Mouse (Mus musculus): ENCODE measurements around the gene Miga1. TPM values are rescaled to one million over a fixed set of nuclear protein-coding genes. Genes with fewer than 3 reads are reported as not detected.

Gene Miga1
- total RNA-seq, 2 experiments from 2014 or later, result 13.3 to 15.6 TPM

GRCm38 (mm10) chr3:152291895-152292294 lies 48.3 kb downstream of the Miga1 start:
- intact Hi-C loops (cut with DNase I), result no loop called here
- DNase-seq, result no peak

GRCm38 (mm10) chr3:152290175-152290798 lies 49.9 kb downstream of the Miga1 start:
- intact Hi-C loops (cut with DNase I), result no loop called here
- DNase-seq, result no peak

- intact Hi-C loops (cut with DNase I), result no loop called here
- peak; percentile 73 to 81 for DNase-seq
Measured at GRCm38 (mm10) chr3:152288740-152289139, 51.5 kb downstream of the Miga1 start.

DNA sequence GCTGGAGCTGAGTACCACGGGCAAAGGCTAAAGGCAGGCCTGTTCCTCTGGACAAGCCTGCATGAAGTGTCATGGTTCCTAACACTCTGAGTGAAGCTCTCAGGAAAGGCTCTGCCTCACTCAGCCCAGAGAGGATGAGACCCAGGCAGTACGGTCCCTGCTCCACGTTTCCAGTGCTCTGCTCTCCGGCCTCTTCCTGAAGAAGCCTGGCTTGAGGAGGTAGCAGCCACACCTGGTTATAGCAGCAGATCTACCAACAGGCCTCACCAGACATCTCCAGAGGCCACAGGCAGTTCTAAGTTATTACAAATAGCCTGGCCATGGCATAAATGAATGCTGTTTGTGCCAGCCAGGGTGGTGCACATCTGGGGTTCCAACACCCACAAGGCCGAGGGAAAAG lies 51.9 kb downstream of the Miga1 start:
- no peak for DNase-seq
- intact Hi-C loops (cut with DNase I), result no loop called here

DNA sequence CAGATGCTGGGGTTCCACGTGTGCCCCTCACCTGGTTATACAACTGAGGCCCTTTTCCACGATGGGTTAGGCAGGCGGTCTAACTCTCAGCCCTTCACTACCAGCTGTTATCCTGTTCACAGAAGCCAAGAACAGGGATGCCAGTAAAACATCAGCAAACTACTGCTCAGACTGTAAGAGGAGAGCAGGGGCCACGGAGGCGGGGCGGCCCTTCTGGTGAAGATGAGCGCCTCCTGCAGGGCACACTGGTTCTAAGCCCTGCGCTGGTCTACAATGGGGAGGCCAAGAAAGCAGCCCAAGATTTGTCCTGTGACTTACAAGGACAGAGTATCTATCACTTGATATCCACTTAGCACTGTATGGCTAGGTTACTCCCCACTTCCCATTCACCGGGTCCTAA lies 52.4 kb downstream of the Miga1 start:
- intact Hi-C loops (cut with DNase I), result no loop called here
- DNase-seq, result no peak

- no peak for DNase-seq
- intact Hi-C loops (cut with DNase I), result no loop called here
Measured at GRCm38 (mm10) chr3:152284759-152285158, 55.4 kb downstream of the Miga1 start.

GRCm38 (mm10) chr3:152284306-152284705 lies 55.9 kb downstream of the Miga1 start:
- DNase-seq, result no peak
- intact Hi-C loops (cut with DNase I), result no loop called here

DNA sequence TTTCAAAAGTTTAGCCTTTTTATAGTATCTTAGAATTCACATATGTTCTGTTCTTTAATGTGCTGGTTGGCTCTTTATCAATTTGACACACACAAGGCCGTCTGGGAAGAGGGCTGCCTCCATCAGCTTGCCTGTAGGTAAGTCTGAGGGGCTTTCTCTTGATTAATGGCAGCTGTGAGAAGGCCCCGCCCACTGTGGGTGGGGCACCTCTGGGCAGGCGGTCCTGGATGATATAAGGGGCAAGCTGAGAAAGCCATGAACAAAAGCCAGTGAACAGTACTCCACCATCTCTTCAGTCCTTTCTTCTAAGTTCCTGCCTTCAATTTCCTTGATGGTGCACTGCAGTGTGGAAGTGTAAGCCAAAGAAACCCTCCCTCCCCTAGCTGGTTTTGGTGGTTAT lies 58.1 kb downstream of the Miga1 start:
- no peak for DNase-seq
- intact Hi-C loops (cut with DNase I), result no loop called here

DNA sequence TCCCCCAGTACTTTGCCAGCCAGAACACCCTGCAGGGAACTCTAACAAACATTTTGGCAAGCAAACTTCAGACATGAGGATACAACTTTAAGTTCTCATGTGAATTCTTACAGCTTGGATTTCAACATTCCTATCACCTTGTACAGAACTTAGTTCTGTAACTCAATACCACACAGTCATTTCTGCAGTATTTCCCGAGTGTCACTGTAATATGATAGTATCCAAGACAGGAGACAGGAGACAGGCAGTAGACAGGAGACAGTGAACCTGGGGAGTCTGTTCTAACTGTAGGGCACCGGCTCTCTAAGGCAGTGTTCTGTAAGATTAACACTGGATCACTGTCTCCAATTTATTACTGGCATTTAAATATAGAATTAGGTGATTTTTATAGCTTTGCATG lies 61.8 kb downstream of the Miga1 start:
- intact Hi-C loops (cut with DNase I), result no loop called here
- DNase-seq, result no peak

DNA sequence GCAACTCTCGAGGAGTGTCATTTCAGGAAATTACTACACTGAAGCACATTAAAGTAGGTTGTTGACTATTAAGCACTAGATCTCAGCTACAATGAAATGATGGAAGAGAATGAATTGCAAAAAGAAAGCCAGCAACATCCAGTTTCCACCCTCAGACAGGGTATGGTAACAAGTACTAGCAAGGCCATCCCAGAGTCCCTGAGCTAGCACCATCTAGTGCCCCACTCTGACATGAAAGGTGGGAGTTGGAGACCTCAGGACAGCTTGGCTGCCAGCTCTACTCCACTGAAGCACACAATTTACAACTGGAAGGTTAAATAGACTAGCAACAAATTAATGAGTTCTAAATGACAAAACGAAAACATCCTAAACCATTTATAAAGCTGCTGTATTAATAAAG lies 62.3 kb downstream of the Miga1 start:
- intact Hi-C loops (cut with DNase I), result no loop called here
- DNase-seq, result no peak

DNA sequence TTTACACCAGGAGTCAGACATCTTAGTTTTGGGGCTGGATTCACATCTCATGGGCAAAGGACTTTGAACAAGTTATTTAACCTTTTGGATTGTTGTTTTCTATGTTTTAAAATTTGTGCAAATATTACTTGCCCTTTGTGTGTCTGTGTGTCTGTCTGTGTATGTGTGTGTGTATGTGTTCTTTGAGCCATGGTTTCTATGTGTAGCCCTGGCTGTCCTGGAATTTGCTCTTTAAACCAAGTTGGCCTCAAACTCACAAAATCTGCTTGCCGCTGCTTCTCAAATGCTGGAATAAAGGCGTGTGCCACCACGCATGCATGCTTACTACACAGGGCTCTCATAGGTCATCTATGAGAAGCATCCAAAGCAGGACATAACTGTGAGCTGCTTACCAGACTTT lies 63.3 kb downstream of the Miga1 start:
- intact Hi-C loops (cut with DNase I), result no loop called here
- no peak for DNase-seq

DNA sequence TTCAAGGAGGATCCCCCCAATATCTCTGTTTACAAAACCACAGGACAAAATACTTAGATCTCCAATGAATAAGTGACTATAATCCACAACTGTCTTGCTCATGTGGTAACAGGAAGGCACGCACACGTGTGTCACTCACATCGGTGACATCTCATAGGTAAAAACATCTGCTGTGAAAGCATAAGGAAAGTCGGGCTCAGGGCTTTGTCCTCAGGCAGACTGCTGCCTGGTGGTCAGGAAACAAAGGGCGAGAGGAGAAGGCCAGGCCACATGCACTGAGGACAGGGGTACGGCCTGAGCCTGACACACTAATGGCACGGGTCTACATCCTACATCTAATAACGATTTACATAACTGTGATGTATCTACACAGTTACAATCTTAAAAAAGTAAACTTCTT lies 65.2 kb downstream of the Miga1 start:
- intact Hi-C loops (cut with DNase I), result no loop called here
- no peak for DNase-seq

- DNase-seq, result no peak
- intact Hi-C loops (cut with DNase I), result no loop called here
Measured at GRCm38 (mm10) chr3:152272974-152273685, 67.1 kb downstream of the Miga1 start.

- intact Hi-C loops (cut with DNase I), result no loop called here
- no peak for DNase-seq
Measured at GRCm38 (mm10) chr3:152271876-152272275, 68.3 kb downstream of the Miga1 start.

DNA sequence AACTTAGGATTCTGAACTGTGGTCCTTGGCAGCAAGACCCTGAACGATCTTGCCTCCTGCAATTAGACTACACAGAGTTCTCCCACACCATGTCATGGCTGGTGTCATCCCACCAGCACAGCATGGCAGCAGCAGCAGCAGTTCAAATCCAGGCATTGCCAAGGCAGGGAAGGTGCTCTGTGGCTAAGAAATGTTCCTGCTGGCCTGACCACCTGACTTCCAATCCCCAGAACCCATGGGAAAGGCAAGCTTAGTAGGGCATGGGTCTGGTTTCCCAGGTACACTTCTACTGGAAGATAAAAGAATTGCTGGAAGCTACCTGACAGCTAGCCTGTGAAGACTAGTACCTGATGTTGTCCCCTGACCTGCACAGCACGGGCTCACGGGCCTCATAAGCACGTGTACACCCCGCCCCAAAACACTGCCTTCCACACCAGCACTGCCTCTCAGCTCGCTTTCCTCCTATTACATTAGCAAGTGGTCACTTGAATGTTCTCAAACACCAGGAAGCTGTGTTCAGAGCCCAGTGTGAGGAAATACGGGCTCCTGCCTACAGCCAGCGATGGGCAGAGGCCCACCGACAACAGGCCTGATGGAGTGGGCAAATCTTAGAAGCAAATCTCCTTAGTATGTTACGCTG lies 69.0 kb downstream of the Miga1 start:
- DNase-seq, result no peak
- intact Hi-C loops (cut with DNase I), result no loop called here

- no peak for DNase-seq
- intact Hi-C loops (cut with DNase I), result no loop called here
Measured at GRCm38 (mm10) chr3:152268099-152268498, 72.1 kb downstream of the Miga1 start.

GRCm38 (mm10) chr3:152266036-152266421 lies 74.2 kb downstream of the Miga1 start, which contains the start of gene Nexn:
Gene Nexn, minus strand, starts transcription at chr3:152266350.
- no peak for DNase-seq
- intact Hi-C loops (cut with DNase I), result no loop called here

GRCm38 (mm10) chr3:152265351-152266035 lies 74.7 kb downstream of the Miga1 start:
- peak; percentile 92 to 93 for DNase-seq
- intact Hi-C loops (cut with DNase I), result no loop called here

DNA sequence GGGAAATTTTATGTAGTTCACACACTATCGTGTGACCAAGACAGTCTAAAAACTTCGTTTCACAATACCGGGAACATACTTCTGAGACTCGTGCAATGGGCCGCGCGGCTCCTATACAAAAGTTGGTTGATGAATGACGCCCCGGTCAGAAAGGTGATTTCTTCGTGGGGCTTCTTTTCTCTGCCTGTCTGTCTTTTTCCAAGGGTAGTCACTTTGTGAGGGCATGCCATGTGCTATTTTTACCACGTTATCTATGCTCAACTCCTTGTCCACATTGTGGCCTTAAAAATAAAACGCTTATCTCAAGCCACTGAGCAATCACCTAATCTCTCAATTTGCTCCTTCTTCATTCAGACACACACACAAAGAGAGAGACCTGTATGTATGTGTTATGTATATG lies 75.4 kb downstream of the Miga1 start:
- intact Hi-C loops (cut with DNase I), result loop anchor here (5.0 kb wide), 1 partner anchor 487 kb away; no protein-coding TSS in a partner anchor
- peak; percentile 45 to 58 for DNase-seq

GRCm38 (mm10) chr3:152264374-152264773 lies 75.8 kb downstream of the Miga1 start:
- peak in 1 of 2 experiments; percentile 33 for DNase-seq

DNA sequence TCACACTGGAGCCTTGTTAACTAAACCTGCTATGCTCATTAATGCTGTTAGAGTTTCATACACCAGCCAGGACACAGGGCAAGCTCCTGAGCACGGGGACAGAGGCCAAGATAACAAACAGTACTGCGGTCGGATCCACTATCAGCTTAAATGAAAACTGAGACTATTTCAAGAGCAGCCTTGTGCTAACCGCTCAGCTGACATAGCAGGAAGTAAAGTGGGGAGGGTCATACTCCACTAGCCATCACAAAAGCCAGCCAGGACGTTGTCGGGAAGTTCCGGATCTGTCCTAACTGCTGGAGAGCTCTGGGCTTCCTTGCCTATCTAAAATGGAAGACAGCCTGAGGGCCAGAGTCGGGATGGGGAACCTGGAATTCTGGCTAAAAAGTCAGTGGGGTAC lies 78.3 kb downstream of the Miga1 start:
- intact Hi-C loops (cut with DNase I), result loop anchor here (1.0 to 5.0 kb wide), 2 partner anchors 43 to 490 kb away; no protein-coding TSS in a partner anchor
- peak; percentile 59 to 69 for DNase-seq

More at GRCm38 (mm10) chr3:152264374-152264773, 75.8 kb downstream of the Miga1 start:
- intact Hi-C loops (cut with DNase I), result loop anchor here (5.0 kb wide), 1 partner anchor 488 kb away; no protein-coding TSS in a partner anchor
